Mouse (Mus musculus) megakaryocyte, embryonic 14.5 days (primary cell): ENCODE data around the gene Il4. TPM values are rescaled to one million over a fixed set of nuclear protein-coding genes. Genes with fewer than 3 reads are reported as not detected.
A peak's percentile ranks its signal among the peaks of the same experiment; 100 is the strongest.

Experiments
- H3K27me3 ChIP-seq: replicated peaks from 2 replicates; pipeline ENCODE3; 2012; ENCODE audit warnings: inconsistent platforms
- H3K36me3 ChIP-seq: replicated peaks from 2 replicates; pipeline ENCODE3; 2012; ENCODE audit warnings: low read length, inconsistent platforms, mixed read lengths
- H3K4me1 ChIP-seq: 2 replicates; pipeline ENCODE4 v1.6.1; 2012; ENCODE audit warnings: inconsistent platforms
- H3K4me3 ChIP-seq: replicated peaks from 2 replicates; pipeline ENCODE3; 2012; ENCODE audit warnings: moderate library complexity, mild to moderate bottlenecking, inconsistent platforms
- H3K9me3 ChIP-seq: 2 replicates; pipeline ENCODE4 v1.6.1; 2012; ENCODE audit warnings: inconsistent platforms
- FLI1 ChIP-seq: IDR thresholded peaks from 2 replicates; pipeline ENCODE4 v1.6.1; 2012; ENCODE audit warnings: low read length, inconsistent platforms, mixed read lengths
- GATA1 ChIP-seq: IDR thresholded peaks from 3 replicates; pipeline ENCODE4 v1.6.1; 2012; ENCODE audit warnings: mixed read lengths, low read length, inconsistent platforms, borderline replicate concordance
- polyA plus RNA-seq: library from polyadenylated mRNA; stranded (reverse); fragments of >175 nt; gene quantifications from 2 replicates; pipeline ENCODE4 v1.2.3, GENCODE M21; 2012; ENCODE audit warnings: low replicate concordance; ENCODE audit not compliant: insufficient read depth

Gene Il4
- polyA plus RNA-seq, 1 experiment: not detected

GRCm38 (mm10) chr11:53642744-53643279 lies 24.3 kb upstream of the Il4 start:
- no peak overlapping the region for H3K4me3 ChIP-seq
- peaks cover 7% of the 10 kb centered on the region; the same call in 1 of the 2 replicates for H3K9me3 ChIP-seq
- H3K36me3 ChIP-seq: peaks cover 8% of the 10 kb centered on the region
- TF ChIP-seq FLI1 (no peak), GATA1 (no peak)
- H3K4me1 ChIP-seq: peaks cover 23% of the 10 kb centered on the region
- H3K27me3 ChIP-seq: peaks cover 4% of the 10 kb centered on the region

GRCm38 (mm10) chr11:53637803-53638260 lies 19.4 kb upstream of the Il4 start:
- H3K36me3 ChIP-seq: no peaks in the 10 kb centered on the region
- peaks cover 20% of the 10 kb centered on the region for H3K27me3 ChIP-seq
- no peak for TF ChIP-seq FLI1
- TF ChIP-seq GATA1: no peak
- H3K4me3 ChIP-seq: no peak overlapping the region
- peaks cover 45% of the 10 kb centered on the region for H3K4me1 ChIP-seq
- H3K9me3 ChIP-seq: peaks cover 6% of the 10 kb centered on the region; the same call in 1 of the 2 replicates

GRCm38 (mm10) chr11:53637046-53637802 lies 18.8 kb upstream of the Il4 start:
- no peak for TF ChIP-seq GATA1
- no peak for TF ChIP-seq FLI1
- Histone ChIP-seq H3K9me3 (peaks cover 1% of the 10 kb centered on the region; the same call in 1 of the 2 replicates), H3K36me3 (no peaks in the 10 kb centered on the region), H3K27me3 (peaks cover 20% of the 10 kb centered on the region), H3K4me1 (peaks cover 50% of the 10 kb centered on the region), H3K4me3 (no peak overlapping the region)

GRCm38 (mm10) chr11:53636183-53636646 lies 17.7 kb upstream of the Il4 start:
- TF ChIP-seq GATA1 (no peak), FLI1 (no peak)
- Histone ChIP-seq H3K4me1 (peaks cover 51% of the 10 kb centered on the region), H3K9me3 (no peaks in the 10 kb centered on the region), H3K4me3 (peak overlapping the region; percentile 73), H3K27me3 (peaks cover 16% of the 10 kb centered on the region), H3K36me3 (no peaks in the 10 kb centered on the region)

GRCm38 (mm10) chr11:53635590-53636182 lies 17.2 kb upstream of the Il4 start:
- Histone ChIP-seq H3K36me3 (no peaks in the 10 kb centered on the region), H3K9me3 (no peaks in the 10 kb centered on the region), H3K4me3 (peak overlapping the region; percentile 73), H3K4me1 (peaks cover 53% of the 10 kb centered on the region), H3K27me3 (peaks cover 16% of the 10 kb centered on the region)
- TF ChIP-seq FLI1 (no peak), GATA1 (no peak)

GRCm38 (mm10) chr11:53634556-53634955 lies 16.1 kb upstream of the Il4 start, which contains the start of gene Il13:
Il13 (minus strand) TSS chr11:53634702.
- no peaks in the 10 kb centered on the region for H3K36me3 ChIP-seq
- no peak for TF ChIP-seq FLI1
- no peak for TF ChIP-seq GATA1
- H3K9me3 ChIP-seq: no peaks in the 10 kb centered on the region
- H3K4me3 ChIP-seq: no peak within 1 kb of the TSS
- H3K4me1 ChIP-seq: peaks cover 59% of the 10 kb centered on the region
- peaks cover 19% of the 10 kb centered on the region for H3K27me3 ChIP-seq

GRCm38 (mm10) chr11:53633644-53634043 lies 15.2 kb upstream of the Il4 start:
- Histone ChIP-seq H3K27me3 (peaks cover 19% of the 10 kb centered on the region), H3K4me1 (peaks cover 56% of the 10 kb centered on the region), H3K9me3 (no peaks in the 10 kb centered on the region), H3K4me3 (no peak overlapping the region), H3K36me3 (no peaks in the 10 kb centered on the region)
- TF ChIP-seq GATA1 (no peak), FLI1 (no peak)

GRCm38 (mm10) chr11:53632122-53632733 lies 13.8 kb upstream of the Il4 start:
- TF ChIP-seq GATA1 (no peak), FLI1 (no peak)
- Histone ChIP-seq H3K27me3 (peaks cover 18% of the 10 kb centered on the region), H3K4me3 (no peak overlapping the region), H3K4me1 (peaks cover 58% of the 10 kb centered on the region), H3K36me3 (no peaks in the 10 kb centered on the region), H3K9me3 (no peaks in the 10 kb centered on the region)

GRCm38 (mm10) chr11:53627859-53628258 lies 9.4 kb upstream of the Il4 start:
- TF ChIP-seq FLI1: no peak
- Histone ChIP-seq H3K4me1 (peaks cover 44% of the 10 kb centered on the region), H3K27me3 (peaks cover 4% of the 10 kb centered on the region), H3K4me3 (no peak overlapping the region), H3K36me3 (peaks cover 9% of the 10 kb centered on the region), H3K9me3 (peaks cover 10% of the 10 kb centered on the region)

GRCm38 (mm10) chr11:53626802-53627373 lies 8.4 kb upstream of the Il4 start:
- peaks cover 46% of the 10 kb centered on the region for H3K4me1 ChIP-seq
- no peak overlapping the region for H3K4me3 ChIP-seq
- peaks cover 4% of the 10 kb centered on the region for H3K27me3 ChIP-seq

More at GRCm38 (mm10) chr11:53626802-53627373, 8.4 kb upstream of the Il4 start:
- Histone ChIP-seq H3K36me3 (peaks cover 9% of the 10 kb centered on the region), H3K9me3 (peaks cover 10% of the 10 kb centered on the region)
- TF ChIP-seq GATA1: no peak
- TF ChIP-seq FLI1: no peak
